Mouse (Mus musculus) midbrain, embryonic 14.5 days (tissue): Measurements from ENCODE around the gene Chek2. TPM values are rescaled to one million over a fixed set of nuclear protein-coding genes. Genes with fewer than 3 reads are reported as not detected.
A peak's percentile ranks its signal among the peaks of the same experiment; 100 is the strongest.

Experiments used
- ATAC-seq: fragments of 200-750 bp; cut with Nextera tagmentation; 2 replicates; pipeline ENCODE4 v1.8.0; 2017; ENCODE audit warnings: moderate number of reproducible peaks, moderate library complexity; ENCODE audit not compliant: low FRiP score, low TSS enrichment
- DNase-seq: peaks from one replicate; pipeline ENCODE4 v3.0.0-alpha.2; 2015
- H3K27ac ChIP-seq: fragments of 300-500 bp; sonication (generic); replicated peaks from 2 replicates; pipeline ENCODE4 v1.5.1; 2014; ENCODE audit warnings: mild to moderate bottlenecking, low read depth, low read length, moderate library complexity
- H3K27me3 ChIP-seq: fragments of 300-500 bp; sonication (generic); 2 replicates; pipeline ENCODE4 v1.6.1; 2014; ENCODE audit warnings: low read length, control low read depth, mixed read lengths; ENCODE audit not compliant: control insufficient read depth, insufficient read depth
- H3K36me3 ChIP-seq: fragments of 300-500 bp; sonication (generic); 2 replicates; pipeline ENCODE4 v1.6.1; 2014; ENCODE audit warnings: low read length, control low read depth; ENCODE audit not compliant: control insufficient read depth, insufficient read depth
- H3K4me1 ChIP-seq: fragments of 300-500 bp; sonication (generic); 2 replicates; pipeline ENCODE4 v1.6.1; 2014; ENCODE audit warnings: mild to moderate bottlenecking, antibody characterized with exemption, low read length, control low read depth; ENCODE audit not compliant: control insufficient read depth, insufficient read depth
- H3K4me2 ChIP-seq: fragments of 300-500 bp; sonication (generic); 2 replicates; pipeline ENCODE4 v1.6.1; 2014; ENCODE audit warnings: mild to moderate bottlenecking, low read length, moderate library complexity
- H3K4me3 ChIP-seq: fragments of 300-500 bp; sonication (generic); replicated peaks from 2 replicates; pipeline ENCODE4 v1.5.1; 2014; ENCODE audit warnings: low read depth, low read length
- H3K9ac ChIP-seq: fragments of 300-500 bp; sonication (generic); replicated peaks from 2 replicates; pipeline ENCODE4 v1.6.1; 2014; ENCODE audit warnings: mild to moderate bottlenecking, low read length, moderate library complexity
- H3K9me3 ChIP-seq: fragments of 300-500 bp; sonication (generic); 2 replicates; pipeline ENCODE4 v1.6.1; 2016; ENCODE audit warnings: low read length, control low read depth, mixed read lengths; ENCODE audit not compliant: control insufficient read depth
- WGBS: fragments of 180-500 bp; shearing (Covaris S2); extraction: QIAGEN DNeasy Blood & Tissue Kit; methylation state at CpG from one replicate; pipeline ENCODE4 v1.1.7; 2014; 5-methylcytosine and 5-hydroxymethylcytosine counted together
- polyA plus RNA-seq: library from polyadenylated mRNA; unstranded; fragments of >200 nt; fragmentation: Nextera tagmentation; extraction: Ambion mirVana; gene quantifications from 2 replicates; pipeline ENCODE4 v1.2.1, GENCODE M21; 2014

The Chek2 gene
- polyA plus RNA-seq = 2.5 and 5.9 TPM in 2 replicates

GRCm38 (mm10) chr5:110839678-110840365, at the start of gene Chek2, which contains the start of gene Hscb:
Gene Chek2, plus strand, starts transcription at chr5:110839979.
Gene Hscb, minus strand, starts transcription at chr5:110839777.
- peak within 1 kb of the TSS; percentile 71 for H3K4me3 ChIP-seq
- ATAC-seq = peak; percentile 97
- WGBS = under 1% methylated on average over 41 of the region's 41 CpGs
- no peaks in the 10 kb centered on the region for H3K27me3 ChIP-seq
- peak within 1 kb of the TSS; percentile 72 for H3K27ac ChIP-seq
- peak within 1 kb of the TSS; percentile 65 for H3K9ac ChIP-seq
- H3K9me3 ChIP-seq = no peaks in the 10 kb centered on the region
- H3K36me3 ChIP-seq = no peaks in the 10 kb centered on the region
- peak within 1 kb of the TSS; percentile 71 for H3K4me2 ChIP-seq
- DNase-seq = peak; percentile 98
- H3K4me1 ChIP-seq = peaks cover 4% of the 10 kb centered on the region; the same call in 1 of the 2 replicates

GRCm38 (mm10) chr5:110794363-110794762, 45.4 kb upstream of the Chek2 start:
- no peak for ATAC-seq
- H3K4me2 ChIP-seq = no peak overlapping the region
- H3K4me3 ChIP-seq = no peak overlapping the region
- H3K36me3 ChIP-seq = peaks cover 100% of the 10 kb centered on the region
- H3K27ac ChIP-seq = no peak overlapping the region
- DNase-seq = no peak
- WGBS = 91% methylated on average over 7 of the region's 7 CpGs
- no peaks in the 10 kb centered on the region for H3K27me3 ChIP-seq
- no peak overlapping the region for H3K9ac ChIP-seq
- H3K9me3 ChIP-seq = no peaks in the 10 kb centered on the region
- no peaks in the 10 kb centered on the region for H3K4me1 ChIP-seq

- no peak overlapping the region for H3K9ac ChIP-seq
- WGBS = 79% methylated on average over 4 of the region's 4 CpGs
- no peak for ATAC-seq
Measured at GRCm38 (mm10) chr5:110797696-110798095, 42.1 kb upstream of the Chek2 start.

GRCm38 (mm10) chr5:110801036-110801624, 38.6 kb upstream of the Chek2 start:
- 89% methylated on average over 3 of the region's 3 CpGs for WGBS
- H3K36me3 ChIP-seq = peaks cover 74% of the 10 kb centered on the region

More at GRCm38 (mm10) chr5:110797696-110798095, 42.1 kb upstream of the Chek2 start:
- Histone ChIP-seq H3K4me2 (no peak overlapping the region), H3K27ac (no peak overlapping the region), H3K9me3 (no peaks in the 10 kb centered on the region), H3K4me1 (no peaks in the 10 kb centered on the region), H3K27me3 (no peaks in the 10 kb centered on the region), H3K4me3 (no peak overlapping the region), H3K36me3 (peaks cover 91% of the 10 kb centered on the region)
- DNase-seq = no peak

GRCm38 (mm10) chr5:110802186-110802585, 37.6 kb upstream of the Chek2 start:
- Histone ChIP-seq H3K27me3 (no peaks in the 10 kb centered on the region), H3K4me3 (no peak overlapping the region), H3K9me3 (no peaks in the 10 kb centered on the region), H3K4me2 (no peak overlapping the region), H3K27ac (no peak overlapping the region), H3K9ac (no peak overlapping the region), H3K36me3 (peaks cover 74% of the 10 kb centered on the region), H3K4me1 (peaks cover 13% of the 10 kb centered on the region)
- ATAC-seq = no peak
- DNase-seq = no peak
- 88% methylated on average over 4 of the region's 4 CpGs for WGBS

More at GRCm38 (mm10) chr5:110801036-110801624, 38.6 kb upstream of the Chek2 start:
- no peaks in the 10 kb centered on the region for H3K9me3 ChIP-seq
- no peak overlapping the region for H3K9ac ChIP-seq
- no peak overlapping the region for H3K4me3 ChIP-seq
- no peak overlapping the region for H3K27ac ChIP-seq
- H3K27me3 ChIP-seq = no peaks in the 10 kb centered on the region
- H3K4me2 ChIP-seq = no peak overlapping the region
- no peak for DNase-seq
- no peak for ATAC-seq
- H3K4me1 ChIP-seq = peaks cover 4% of the 10 kb centered on the region; the same call in 1 of the 2 replicates

GRCm38 (mm10) chr5:110802809-110803208, 37.0 kb upstream of the Chek2 start:
- Histone ChIP-seq H3K9me3 (no peaks in the 10 kb centered on the region), H3K36me3 (peaks cover 67% of the 10 kb centered on the region), H3K4me3 (no peak overlapping the region), H3K27ac (no peak overlapping the region), H3K9ac (no peak overlapping the region), H3K4me2 (no peak overlapping the region), H3K4me1 (peaks cover 18% of the 10 kb centered on the region), H3K27me3 (no peaks in the 10 kb centered on the region)
- ATAC-seq = no peak
- DNase-seq = no peak

GRCm38 (mm10) chr5:110804012-110804743, 35.6 kb upstream of the Chek2 start:
- Histone ChIP-seq H3K4me1 (peaks cover 30% of the 10 kb centered on the region), H3K9ac (no peak overlapping the region), H3K4me2 (no peak overlapping the region), H3K27ac (no peak overlapping the region), H3K27me3 (no peaks in the 10 kb centered on the region), H3K36me3 (peaks cover 54% of the 10 kb centered on the region), H3K4me3 (no peak overlapping the region), H3K9me3 (no peaks in the 10 kb centered on the region)
- no peak for DNase-seq
- no peak for ATAC-seq
- 92% methylated on average over 7 of the region's 7 CpGs for WGBS

- ATAC-seq (no peak), DNase-seq (no peak)
- Histone ChIP-seq H3K4me2 (no peak overlapping the region), H3K27ac (no peak overlapping the region), H3K9me3 (no peaks in the 10 kb centered on the region), H3K9ac (no peak overlapping the region), H3K4me3 (no peak overlapping the region), H3K27me3 (no peaks in the 10 kb centered on the region), H3K4me1 (peaks cover 30% of the 10 kb centered on the region), H3K36me3 (peaks cover 38% of the 10 kb centered on the region)
- WGBS = 88% methylated on average over 4 of the region's 4 CpGs
Measured at GRCm38 (mm10) chr5:110806154-110806553, 33.6 kb upstream of the Chek2 start.
